Mouse (Mus musculus) leukemia stem cell, adult 10-12 weeks (primary cell): ENCODE measurements around the gene H2al2c. TPM values are rescaled to one million over a fixed set of nuclear protein-coding genes. Genes with fewer than 3 reads are reported as not detected.

ENCODE experiments used
- polyA plus RNA-seq: library from polyadenylated mRNA; stranded (reverse); fragments of >175 nt; gene quantifications from 2 replicates; pipeline ENCODE4 v1.2.3, GENCODE M21; 2012; ENCODE audit warnings: low replicate concordance

H2al2c gene
- polyA plus RNA-seq: not detected in 2 replicates

DNA sequence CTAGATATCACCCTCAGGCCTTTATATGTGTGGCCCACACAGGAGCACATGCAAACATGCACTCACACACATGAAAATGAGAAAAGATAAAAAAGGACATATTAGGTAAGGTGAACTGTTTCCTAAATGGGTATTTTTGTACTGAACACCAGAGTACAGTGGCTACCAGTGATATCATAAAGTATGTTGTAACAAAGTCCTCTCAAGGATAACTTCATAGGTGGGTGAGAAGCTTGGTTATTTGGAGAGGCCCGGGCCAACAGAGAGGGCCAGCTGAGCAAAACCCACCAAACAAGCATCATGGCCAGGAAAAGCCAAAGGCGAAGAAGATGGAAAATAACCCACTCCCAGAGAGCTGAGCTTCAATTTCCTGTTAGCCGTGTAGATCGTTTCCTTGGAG is at the start of gene H2al2c:
Gene H2al2c, plus strand, starts transcription at position 301 of the 400 bp plus-strand sequence.

Other genes with a start within 250 kb of the H2al2c start
- not detected in 2 replicates for gene Sry, start 64.6 kb downstream of the H2al2c start, polyA plus RNA-seq
- gene H2al2b, start 121.6 kb downstream of the H2al2c start, polyA plus RNA-seq: not detected in 2 replicates
- not detected in 2 replicates for gene Gm4064, start 197.1 kb downstream of the H2al2c start, polyA plus RNA-seq
- not detected in 2 replicates for gene Rbmy, start 231.6 kb downstream of the H2al2c start, polyA plus RNA-seq
- not detected in 2 replicates for gene Gm10256, start 231.6 kb downstream of the H2al2c start, polyA plus RNA-seq